Mouse (Mus musculus): Measurements from ENCODE around the gene Dhcr24. TPM values are rescaled to one million over a fixed set of nuclear protein-coding genes. Genes with fewer than 3 reads are reported as not detected.

The Dhcr24 gene
- total RNA-seq, 2 experiments from 2014 or later, result 2.5 to 3.8 TPM

DNA sequence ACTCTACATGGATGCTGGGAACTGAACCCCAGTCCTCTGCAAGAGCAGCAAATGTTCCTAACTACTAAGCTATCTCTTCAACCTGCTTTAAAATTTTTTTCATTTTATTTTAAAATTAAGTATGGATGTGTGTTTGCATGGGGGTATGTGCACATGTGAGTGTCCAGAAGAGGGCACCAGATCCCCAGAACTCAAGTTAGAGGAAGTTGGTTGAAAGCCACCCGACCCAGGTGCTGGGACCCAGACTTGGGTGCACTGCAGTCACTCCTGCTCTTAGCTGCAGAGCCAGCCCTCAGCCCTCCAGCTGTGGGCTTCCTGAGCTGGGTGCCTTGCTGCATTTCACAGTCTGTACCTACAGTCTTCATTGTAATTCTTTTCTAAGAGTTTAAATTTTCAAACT is 38.6 kb downstream of the Dhcr24 start:
- intact Hi-C loops (cut with DNase I), result no loop called here
- DNase-seq, result no peak

DNA sequence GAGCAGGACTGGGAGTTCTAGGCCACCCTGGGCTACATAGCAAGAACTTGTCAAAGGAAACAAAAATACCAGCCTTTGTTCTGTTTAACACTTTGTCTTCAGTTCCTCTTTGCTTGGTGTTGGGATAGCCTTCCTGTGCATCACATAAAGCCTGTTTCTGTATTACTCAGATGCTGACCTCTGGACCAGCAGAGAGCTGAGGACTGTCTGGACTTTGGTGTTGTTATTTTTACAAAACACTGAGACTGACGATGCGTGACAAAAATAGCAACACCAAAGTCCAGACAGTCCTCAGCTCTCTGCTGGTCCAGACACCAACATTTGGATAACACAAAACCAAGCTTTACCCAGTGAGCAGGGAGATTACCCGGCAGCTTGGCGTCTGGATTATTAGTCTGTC is 39.9 kb downstream of the Dhcr24 start:
- no peak for DNase-seq
- intact Hi-C loops (cut with DNase I), result no loop called here

- no peak for DNase-seq
- intact Hi-C loops (cut with DNase I), result no loop called here
These were observed 46.1 kb downstream of the Dhcr24 start for GRCm38 (mm10) chr4:106606639-106607554.

DNA sequence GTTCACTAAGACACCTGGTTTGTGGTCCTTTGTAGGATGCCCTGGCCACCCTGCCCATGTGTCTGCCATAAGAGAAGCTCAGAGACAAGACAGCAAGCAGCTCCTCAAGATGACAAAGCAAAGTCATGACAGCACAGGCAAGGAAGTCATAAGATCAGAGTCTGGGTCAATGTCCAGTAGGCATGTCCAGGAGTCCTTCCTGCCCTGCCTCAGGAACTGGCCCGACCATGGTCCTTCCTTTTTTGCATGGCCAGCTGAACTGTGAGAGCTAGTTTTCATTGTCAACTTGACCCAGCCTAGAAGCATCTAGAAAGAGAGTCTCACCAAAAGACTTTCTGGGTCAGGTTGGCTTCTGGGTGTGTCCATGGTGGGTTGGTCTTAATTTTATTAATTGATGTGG is 47.1 kb downstream of the Dhcr24 start:
- intact Hi-C loops (cut with DNase I), result no loop called here

GRCm38 (mm10) chr4:106613105-106613504 is 52.3 kb downstream of the Dhcr24 start:
- intact Hi-C loops (cut with DNase I), result loop anchor here (5.0 to 10.0 kb wide), 2 partner anchors 222 to 549 kb away; no protein-coding TSS in a partner anchor
- no peak for DNase-seq

More for the DNA sequence above, 47.1 kb downstream of the Dhcr24 start:
- no peak for DNase-seq

DNA sequence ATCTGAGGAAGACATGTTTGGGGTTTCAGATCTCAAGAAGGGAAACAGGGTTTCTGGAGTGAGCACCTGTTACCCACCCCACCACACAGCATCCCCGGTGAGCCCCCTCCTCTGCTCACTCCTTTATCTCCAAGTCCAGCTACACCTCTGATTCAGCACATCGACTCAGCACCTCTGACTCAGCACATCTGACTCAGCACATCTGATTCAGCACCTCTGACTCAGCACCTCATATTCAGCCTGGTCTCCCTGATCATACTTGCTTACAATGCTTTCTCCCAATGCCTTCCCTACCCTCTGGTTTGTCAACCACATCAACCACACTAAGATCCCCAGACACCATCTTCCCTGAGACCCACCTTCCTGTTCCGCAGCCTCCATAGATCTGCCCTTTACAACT is 52.7 kb downstream of the Dhcr24 start:
- no peak for DNase-seq
- intact Hi-C loops (cut with DNase I), result loop anchor here (5.0 to 10.0 kb wide), 2 partner anchors 221 to 549 kb away; no protein-coding TSS in a partner anchor

DNA sequence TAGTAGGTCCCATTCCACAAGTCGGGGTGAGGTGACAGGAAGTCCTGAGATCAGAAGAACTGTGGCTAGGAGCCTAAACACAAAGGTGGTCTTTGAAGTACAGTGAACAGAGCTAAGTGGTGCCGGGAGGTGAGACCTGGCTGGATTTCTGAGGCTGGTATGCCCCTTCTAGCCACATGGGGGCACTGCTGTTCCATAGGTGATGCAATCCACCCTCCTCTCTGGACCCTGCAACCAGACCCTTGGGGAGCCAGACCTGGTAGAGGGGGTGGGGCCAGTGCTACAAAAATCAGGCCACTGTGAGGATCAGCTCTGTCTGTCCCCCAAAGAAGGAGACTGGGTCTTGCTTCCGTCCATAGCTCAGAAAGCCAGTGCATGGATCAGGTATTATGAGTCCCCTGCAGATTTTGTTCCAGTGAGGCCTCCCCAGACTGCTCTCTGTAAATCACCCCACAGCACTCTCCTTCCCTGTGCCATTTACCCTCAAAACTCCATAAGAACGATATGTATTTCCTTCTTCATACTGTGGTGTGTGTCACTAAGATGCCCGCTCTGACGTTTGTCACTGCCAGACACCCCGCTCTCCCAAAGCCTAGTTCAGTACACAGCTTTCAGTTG is 53.5 kb downstream of the Dhcr24 start:
- intact Hi-C loops (cut with DNase I), result loop anchor here (1.0 to 10.0 kb wide), 3 partner anchors 94 to 548 kb away; no protein-coding TSS in a partner anchor
- peak; percentile 61 to 80 for DNase-seq

DNA sequence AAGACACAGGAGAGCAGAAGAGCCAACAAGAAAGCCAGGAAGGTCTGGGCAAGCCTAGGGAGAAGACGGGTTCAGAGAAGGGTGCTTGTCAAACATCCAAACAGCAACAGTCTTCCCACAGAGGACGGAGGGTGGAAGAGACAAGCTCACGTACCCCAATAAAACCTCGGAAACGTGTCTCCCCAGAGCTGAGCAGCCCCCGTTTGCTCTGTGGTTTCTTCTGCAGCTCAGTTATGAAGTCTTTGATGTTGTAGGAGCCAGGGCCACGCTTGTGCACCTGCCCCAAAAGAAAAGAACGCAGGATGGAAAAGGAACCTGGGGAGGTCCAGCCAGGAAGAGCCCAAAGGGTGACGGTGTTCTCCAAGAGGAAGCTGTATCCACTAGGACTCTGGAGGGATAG is 54.0 kb downstream of the Dhcr24 start:
- intact Hi-C loops (cut with DNase I), result loop anchor here (1.0 to 10.0 kb wide), 3 partner anchors 93 to 547 kb away; no protein-coding TSS in a partner anchor
- DNase-seq, result no peak

GRCm38 (mm10) chr4:106615637-106616036 is 54.8 kb downstream of the Dhcr24 start:
- intact Hi-C loops (cut with DNase I), result loop anchor here (10.0 kb wide), 1 partner anchor 219 kb away; no protein-coding TSS in a partner anchor
- DNase-seq, result no peak

DNA sequence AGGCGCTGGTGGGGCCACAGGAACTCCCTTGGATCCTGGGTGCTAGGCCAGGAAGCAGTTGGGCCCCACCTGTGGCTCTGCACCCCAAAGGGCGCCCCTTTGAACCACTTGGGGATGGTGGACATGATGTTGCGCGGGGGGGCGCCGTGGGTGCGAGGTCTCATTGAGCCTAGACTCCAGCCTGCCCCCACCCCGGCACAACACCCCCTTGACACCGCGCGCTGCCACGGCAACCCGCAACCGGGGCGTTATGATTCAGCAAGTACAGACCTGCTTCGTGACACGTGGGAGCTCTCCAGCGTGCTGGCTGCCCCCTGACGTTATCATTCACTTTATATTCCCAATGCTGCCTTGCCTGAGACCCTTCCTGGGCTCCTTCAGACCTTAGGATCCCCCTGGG is 56.2 kb downstream of the Dhcr24 start, which contains the start of gene Lexm:
TSS of gene Lexm (minus strand) at position 186 of the 400 bp plus-strand sequence.
- DNase-seq, result no peak
- intact Hi-C loops (cut with DNase I), result loop anchor here (10.0 kb wide), 1 partner anchor 218 kb away; no protein-coding TSS in a partner anchor

DNA sequence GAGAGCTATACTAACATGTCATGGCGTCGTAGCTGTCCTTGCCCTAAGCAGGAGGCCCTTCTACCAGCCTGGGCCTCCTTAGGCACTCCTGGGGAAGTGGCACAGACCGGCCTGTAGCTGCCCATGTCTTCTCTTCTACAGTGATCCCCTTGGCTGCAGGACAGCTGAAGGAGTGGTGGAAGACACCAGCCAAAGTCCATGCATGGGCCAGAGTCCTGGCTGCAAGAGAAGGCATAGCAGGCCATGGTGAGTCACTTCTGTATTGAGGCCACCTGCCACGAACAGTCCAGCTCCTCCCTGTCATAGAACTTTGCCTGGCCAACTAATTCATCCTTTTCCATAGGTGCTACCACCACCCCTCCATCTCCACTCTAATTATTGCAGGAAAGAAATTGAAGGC is 58.1 kb downstream of the Dhcr24 start:
- intact Hi-C loops (cut with DNase I), result loop anchor here (10.0 kb wide), 1 partner anchor 216 kb away; no protein-coding TSS in a partner anchor
- no peak for DNase-seq

DNA sequence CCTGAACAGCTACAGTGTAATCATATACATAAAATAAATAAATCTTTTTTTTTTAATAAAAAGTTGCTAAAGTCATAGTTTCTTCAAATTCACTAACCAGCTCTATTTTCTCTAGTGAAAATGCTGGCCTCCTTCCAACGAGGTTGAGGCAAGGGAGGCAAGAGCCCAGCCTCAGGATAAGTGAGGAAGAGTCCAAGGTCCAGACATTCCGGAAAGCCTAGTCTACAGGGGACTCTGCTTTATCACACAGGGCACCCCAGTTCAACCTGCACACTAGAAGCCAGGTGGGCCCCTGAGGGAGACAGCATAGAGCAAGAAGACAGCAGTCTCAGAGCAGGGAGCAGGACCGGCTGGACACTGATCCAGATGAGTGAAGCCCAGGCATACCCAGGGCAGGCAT is 60.6 kb downstream of the Dhcr24 start:
- intact Hi-C loops (cut with DNase I), result no loop called here
- DNase-seq, result no peak

DNA sequence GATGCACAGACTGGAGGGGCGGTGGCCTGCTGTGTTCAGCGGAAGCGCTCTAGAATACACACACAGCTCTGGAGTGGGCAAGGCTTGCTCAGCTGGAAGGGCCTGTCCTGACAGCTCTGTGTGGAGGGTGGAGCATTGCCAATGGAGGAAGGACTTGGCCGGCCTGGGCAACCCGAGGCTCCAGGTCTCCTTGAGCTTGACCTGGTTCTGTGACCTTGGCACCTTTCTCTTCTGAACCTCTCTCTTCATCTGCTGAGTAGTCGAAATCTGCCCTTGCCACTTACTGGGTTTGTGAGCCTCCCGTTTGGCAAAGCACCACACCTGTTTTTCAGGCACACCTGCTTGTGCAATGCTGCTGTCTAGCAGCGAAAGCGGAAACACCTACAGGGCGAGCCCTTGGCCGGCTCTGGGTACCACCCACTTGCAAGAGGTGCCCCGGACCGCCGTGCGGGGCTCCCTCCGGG is 61.2 kb downstream of the Dhcr24 start, which contains the start of gene Ttc22:
TSS of gene Ttc22 (plus strand) at position 403 of the 464 bp plus-strand sequence.
- DNase-seq, result no peak
- intact Hi-C loops (cut with DNase I), result no loop called here

DNA sequence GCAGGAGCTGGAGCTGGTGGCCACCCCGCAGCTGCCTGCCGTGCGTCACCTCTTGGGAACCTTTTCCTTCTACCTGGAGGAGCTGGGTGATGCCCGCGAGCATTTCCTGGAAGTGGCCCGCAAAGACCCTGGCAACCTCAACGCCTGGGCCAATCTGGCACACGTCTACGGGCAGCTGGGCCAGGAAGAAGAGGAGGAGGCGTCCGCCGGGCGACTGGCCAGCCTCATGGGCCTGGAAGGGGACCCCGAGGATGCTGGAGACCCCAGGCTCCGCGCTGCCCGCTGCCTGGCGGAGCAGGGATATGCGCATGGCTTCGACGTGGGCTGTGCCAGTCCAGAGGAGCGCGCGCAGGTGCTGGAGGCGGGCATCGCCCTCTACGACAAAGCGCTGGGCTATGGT is 61.9 kb downstream of the Dhcr24 start:
- no peak for DNase-seq
- intact Hi-C loops (cut with DNase I), result no loop called here

GRCm38 (mm10) chr4:106624271-106624670 is 63.4 kb downstream of the Dhcr24 start:
- no peak for DNase-seq
- intact Hi-C loops (cut with DNase I), result no loop called here

- intact Hi-C loops (cut with DNase I), result no loop called here
- DNase-seq, result no peak
These were observed 67.0 kb downstream of the Dhcr24 start for GRCm38 (mm10) chr4:106627809-106628208.

DNA sequence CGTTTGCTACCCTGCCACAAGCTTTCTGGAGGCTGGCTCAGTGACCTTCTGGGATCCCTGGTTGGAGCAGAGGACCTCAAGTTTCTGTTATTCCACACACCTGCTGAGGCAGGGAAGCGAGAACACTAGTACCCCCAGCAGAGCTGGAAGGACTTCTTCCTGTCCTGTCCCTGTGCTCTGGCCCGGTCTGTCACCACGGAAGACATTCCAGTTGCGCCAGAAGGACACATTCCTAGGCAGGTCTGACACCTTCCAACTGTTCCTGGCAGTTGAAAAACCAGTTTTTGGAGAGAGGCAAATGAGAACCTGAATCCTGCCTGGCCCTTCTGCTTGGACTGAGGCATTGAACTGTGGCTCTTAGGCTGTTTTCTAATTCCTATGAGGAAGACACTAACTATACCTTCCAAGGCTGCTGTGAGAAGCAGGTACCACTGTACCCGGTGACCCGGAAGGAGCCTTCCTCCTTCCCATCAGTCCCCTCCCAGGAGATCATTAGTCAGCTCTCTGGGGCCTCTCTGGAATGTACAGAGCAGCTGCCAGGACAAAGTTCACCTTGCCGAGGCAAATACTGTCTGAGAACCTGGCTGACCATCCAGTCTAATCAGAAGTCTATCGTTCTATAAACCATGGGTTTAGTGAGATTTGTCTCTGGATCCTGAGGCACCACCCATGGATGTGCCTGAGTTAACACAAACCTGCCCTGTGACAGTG is 68.0 kb downstream of the Dhcr24 start:
- DNase-seq, result no peak
- intact Hi-C loops (cut with DNase I), result no loop called here

DNA sequence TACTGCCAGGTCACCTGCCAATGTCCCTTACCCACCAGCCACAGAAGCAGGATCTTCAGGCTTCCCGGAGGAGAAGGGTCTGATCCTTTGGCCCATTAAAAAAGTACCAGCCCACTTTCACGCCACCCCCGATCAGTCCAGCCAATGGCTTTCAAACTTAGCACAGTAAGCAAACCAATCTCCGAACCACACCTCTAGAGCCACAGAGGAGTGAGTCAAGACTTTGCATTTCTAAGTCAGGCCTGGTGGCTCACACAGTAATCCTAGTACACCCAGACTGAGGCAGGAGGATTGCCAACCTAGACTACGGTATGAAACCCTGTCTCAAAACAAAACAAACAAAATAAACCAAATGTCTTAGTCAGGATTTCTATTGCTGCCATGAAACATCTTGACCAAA is 68.5 kb downstream of the Dhcr24 start:
- intact Hi-C loops (cut with DNase I), result no loop called here
- DNase-seq, result no peak

DNA sequence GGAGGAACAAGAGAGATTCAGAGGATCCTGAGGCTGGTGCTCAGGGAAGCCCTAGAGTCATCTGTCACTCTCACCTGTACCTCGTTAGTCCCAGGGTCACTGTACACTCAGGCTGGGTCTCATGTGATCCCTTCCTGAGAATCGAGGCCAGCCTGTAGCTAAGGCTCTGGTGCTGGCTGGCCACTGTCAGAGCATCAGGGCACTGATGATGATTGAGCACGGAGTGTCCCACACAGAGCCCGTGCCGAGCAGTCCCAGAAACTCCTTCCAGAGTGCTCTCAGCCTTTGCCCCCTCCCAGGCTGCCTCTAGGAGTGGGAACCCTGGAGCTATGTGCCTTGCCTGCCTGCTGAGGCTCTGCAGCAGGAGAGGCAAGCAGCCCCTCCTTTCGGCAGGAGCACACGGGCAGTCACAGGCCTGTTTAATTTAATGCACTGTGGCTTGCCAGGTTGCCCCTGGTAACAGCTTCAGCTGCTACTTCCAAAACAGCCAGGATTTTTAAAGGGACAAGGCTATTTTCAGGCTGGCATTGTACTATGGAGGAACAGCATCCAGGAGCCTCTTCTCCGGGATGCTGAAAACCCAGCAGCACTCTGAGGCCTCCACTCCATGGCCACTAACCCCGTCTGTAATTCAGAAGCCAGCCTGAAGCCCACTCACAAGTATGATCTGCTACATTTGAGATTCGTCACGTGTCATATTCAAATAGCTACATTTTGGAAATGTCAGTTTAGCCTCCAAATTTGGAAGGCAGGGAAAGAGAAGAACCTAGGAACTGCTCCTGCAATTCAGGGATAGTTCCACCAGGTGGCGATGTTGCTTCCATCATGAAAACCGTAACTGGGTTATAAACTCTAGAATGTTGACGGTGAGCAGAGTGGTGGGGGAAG is 69.7 kb downstream of the Dhcr24 start:
- peak; percentile 63 to 71 for DNase-seq
- intact Hi-C loops (cut with DNase I), result loop anchor here (1.0 to 5.0 kb wide), 2 partner anchors 78 to 532 kb away; no protein-coding TSS in a partner anchor

Measured in heart, postnatal 14 days (tissue).